9 mouse cellular contexts compared by ENCODE assay signal in genomic region chr2:91922586-91923414, GRCm38 (mm10). TPM values are rescaled to one million over a fixed set of nuclear protein-coding genes. Genes with fewer than 3 reads are reported as not detected.
A peak's percentile ranks its signal among the peaks of the same experiment; 100 is the strongest.
DNase-seq lines count a peak whose midpoint lies in the region; ATAC-seq and TF ChIP-seq lines count a peak whose summit lies in the region.
"Had no signal": no experiment of that assay in that cellular context is flagged by ENCODE, and none has a peak within 500 bp of the region (broad histone marks: within the 10 kb centered on the region; RNA-seq: fewer than 3 reads in every experiment).

No protein-coding gene starts in this region.

- peaks cover 24% of the 10 kb centered on the region for H3K27me3 ChIP-seq in kidney, postnatal 0 days (ENCODE audit: insufficient read depth, low read length)
- peaks cover 41% of the 10 kb centered on the region for H3K27me3 ChIP-seq in heart, postnatal 0 days (ENCODE audit: control insufficient read depth, insufficient read depth, low read length)
- H3K27me3 ChIP-seq in midbrain, embryonic 13.5 days, result peaks cover 67% of the 10 kb centered on the region

- no peak for DNase-seq in kidney, postnatal 0 days (ENCODE audit: low spot score)
- no peak for DNase-seq in kidney, adult 11 months
- DNase-seq in MN1 (ENCODE audit: low spot score), result peak; percentile 36
- no peak for DNase-seq in heart, postnatal 0 days (ENCODE audit: low spot score)
- no peak for DNase-seq in cerebellum, postnatal 10 days
- DNase-seq in c-Kit-positive CD71-positive TER-119-positive erythroid progenitor cells, embryonic 14.5 days (ENCODE audit: low spot score), result no peak
- DNase-seq in layer of hippocampus, postnatal 25 days (ENCODE audit: extremely low spot score in 1 of 2, low spot score in 1 of 2), result no peak

- no peak overlapping the region for H3K27ac ChIP-seq in kidney, postnatal 0 days
- no peak overlapping the region for H3K27ac ChIP-seq in heart, postnatal 0 days (ENCODE audit: low read depth)
- H3K27ac ChIP-seq in midbrain, embryonic 13.5 days, result no peak overlapping the region
- H3K27ac ChIP-seq: macrophage had no signal

- H3K4me1 ChIP-seq in kidney, postnatal 0 days (replicated peaks; ENCODE audit: insufficient read depth, low read length), result peaks cover 15% of the 10 kb centered on the region; the same call in 1 of the 2 replicates
- H3K4me1 ChIP-seq in heart, postnatal 0 days (ENCODE audit: control insufficient read depth, insufficient read depth), result peaks cover 8% of the 10 kb centered on the region
- H3K4me1 ChIP-seq in midbrain, embryonic 13.5 days (replicated peaks), result peaks cover 29% of the 10 kb centered on the region

- TF ChIP-seq EP300 in heart, postnatal 0 days (IDR thresholded peaks at IDR 0.05; ENCODE audit: low read depth), result no peak

- 2% methylated on average over 37 of the region's 37 CpGs for WGBS in kidney, postnatal 0 days
- 2% methylated on average over 33 of the region's 37 CpGs for WGBS in heart, postnatal 0 days
- WGBS in midbrain, embryonic 13.5 days, result 2% methylated on average over 37 of the region's 37 CpGs

- H3K9ac ChIP-seq in kidney, postnatal 0 days (ENCODE audit: low read depth, low read length), result no peak overlapping the region
- no peak overlapping the region for H3K9ac ChIP-seq in heart, postnatal 0 days (replicated peaks; ENCODE audit: low read depth, low read length)
- H3K9ac ChIP-seq in midbrain, embryonic 13.5 days (replicated peaks), result peak overlapping the region; percentile 58

- ATAC-seq in kidney, postnatal 0 days (replicated peaks; ENCODE audit: low FRiP score, low read depth), result no peak
- ATAC-seq in heart, postnatal 0 days (ENCODE audit: insufficient read depth, low read depth), result no peak
- no peak for ATAC-seq in midbrain, embryonic 13.5 days

- H3K9me3 ChIP-seq in kidney, postnatal 0 days (replicated peaks; ENCODE audit: low read length), result no peaks in the 10 kb centered on the region
- no peaks in the 10 kb centered on the region for H3K9me3 ChIP-seq in heart, postnatal 0 days (replicated peaks; ENCODE audit: control insufficient read depth, low read length)
- no peaks in the 10 kb centered on the region for H3K9me3 ChIP-seq in midbrain, embryonic 13.5 days

- TF ChIP-seq CTCF in kidney, postnatal 0 days (IDR thresholded peaks at IDR 0.05; ENCODE audit: low read depth), result no peak
- TF ChIP-seq CTCF in heart, postnatal 0 days (IDR thresholded peaks at IDR 0.05; ENCODE audit: low read depth), result no peak

- H3K4me2 ChIP-seq in kidney, postnatal 0 days (ENCODE audit: low read length), result peak overlapping the region; percentile 74; the same call in 1 of the 2 replicates
- peak overlapping the region; percentile 74 for H3K4me2 ChIP-seq in heart, postnatal 0 days (ENCODE audit: low read depth, low read length)
- H3K4me2 ChIP-seq in midbrain, embryonic 13.5 days (replicated peaks), result peak overlapping the region; percentile 72

- H3K36me3 ChIP-seq in kidney, postnatal 0 days (ENCODE audit: insufficient read depth, low read length), result peaks cover 4% of the 10 kb centered on the region; the same call in 1 of the 2 replicates
- H3K36me3 ChIP-seq in heart, postnatal 0 days (replicated peaks; ENCODE audit: control insufficient read depth, insufficient read depth, low read length), result peaks cover 13% of the 10 kb centered on the region
- peaks cover 16% of the 10 kb centered on the region for H3K36me3 ChIP-seq in midbrain, embryonic 13.5 days

- H3K4me3 ChIP-seq in kidney, postnatal 0 days (replicated peaks; ENCODE audit: low read depth, low read length), result peak overlapping the region; percentile 43
- peak overlapping the region; percentile 53 for H3K4me3 ChIP-seq in heart, postnatal 0 days (ENCODE audit: low read depth, low read length)
- peak overlapping the region; percentile 60 for H3K4me3 ChIP-seq in midbrain, embryonic 13.5 days (replicated peaks)

RNA-seq across cellular contexts. Expression of gene Chrm4, which starts 4.2 kb away (rescaled TPM):
- 0.22 TPM in 1 of 2 replicates, not detected in the other for polyA plus RNA-seq in kidney, postnatal 0 days (2015; fragmentation: Nextera tagmentation; extraction: Ambion mirVana)
- total RNA-seq in heart, postnatal 0 days (2014; rRNA removed; ENCODE audit: low replicate concordance), result 0.27 TPM in 1 of 2 replicates, not detected in the other
- polyA plus RNA-seq in heart, postnatal 0 days (2015; fragmentation: Nextera tagmentation; extraction: Ambion mirVana), result not detected in 2 replicates
- polyA plus RNA-seq in midbrain, embryonic 13.5 days (2015; fragmentation: Nextera tagmentation; extraction: Ambion mirVana), result 0.36 and 0.54 TPM in 2 replicates
- 10 to 100 TPM; 21.5 to 26.1 TPM for total RNA-seq in layer of hippocampus, postnatal 25 days (2021)
- polyA plus RNA-seq: macrophage had no signal

RNA-seq across cellular contexts. Expression of gene Mdk, which starts 9.3 kb away (rescaled TPM):
- 639 and 693 TPM in 2 replicates for polyA plus RNA-seq in kidney, postnatal 0 days (2015; fragmentation: Nextera tagmentation; extraction: Ambion mirVana)
- 18.5 and 48.2 TPM in 2 replicates for total RNA-seq in heart, postnatal 0 days (2014; rRNA removed; ENCODE audit: low replicate concordance)
- 100 and 119 TPM in 2 replicates for polyA plus RNA-seq in heart, postnatal 0 days (2015; fragmentation: Nextera tagmentation; extraction: Ambion mirVana)
- 322 and 354 TPM in 2 replicates for polyA plus RNA-seq in midbrain, embryonic 13.5 days (2015; fragmentation: Nextera tagmentation; extraction: Ambion mirVana)
- 10 to 100 TPM; 25.5 to 33.2 TPM for total RNA-seq in layer of hippocampus, postnatal 25 days (2021)

RNA-seq across cellular contexts. Expression of gene Gm9821, which starts 22.7 kb away (rescaled TPM):
- 0.12 TPM in 1 of 2 replicates, not detected in the other for polyA plus RNA-seq in kidney, postnatal 0 days (2015; fragmentation: Nextera tagmentation; extraction: Ambion mirVana)
- not detected in 2 replicates for total RNA-seq in heart, postnatal 0 days (2014; rRNA removed; ENCODE audit: low replicate concordance)
- 0.89 and 0.93 TPM in 2 replicates for polyA plus RNA-seq in heart, postnatal 0 days (2015; fragmentation: Nextera tagmentation; extraction: Ambion mirVana)
- 0.38 TPM in 1 of 2 replicates, not detected in the other for polyA plus RNA-seq in midbrain, embryonic 13.5 days (2015; fragmentation: Nextera tagmentation; extraction: Ambion mirVana)
- not detected for total RNA-seq in layer of hippocampus, postnatal 25 days (2021)

RNA-seq across cellular contexts. Expression of gene Dgkz, which starts 52.9 kb away (rescaled TPM):
- 32.1 and 32.4 TPM in 2 replicates for polyA plus RNA-seq in kidney, postnatal 0 days (2015; fragmentation: Nextera tagmentation; extraction: Ambion mirVana)
- total RNA-seq in heart, postnatal 0 days (2014; rRNA removed; ENCODE audit: low replicate concordance), result 77.0 and 77.9 TPM in 2 replicates
- polyA plus RNA-seq in heart, postnatal 0 days (2015; fragmentation: Nextera tagmentation; extraction: Ambion mirVana), result 24.0 and 26.2 TPM in 2 replicates
- polyA plus RNA-seq in midbrain, embryonic 13.5 days (2015; fragmentation: Nextera tagmentation; extraction: Ambion mirVana), result 21.4 and 26.4 TPM in 2 replicates
- total RNA-seq in layer of hippocampus, postnatal 25 days (2021), result 100 to 1,000 TPM; 479 to 537 TPM
